Mouse (Mus musculus): ENCODE results near the gene Bicral.

- TF ChIP-seq CTCF (IDR thresholded peaks at IDR 0.05; ENCODE audit: borderline replicate concordance, insufficient read depth, low read depth, low read length), result no peak
- no peak for TF ChIP-seq POLR2A (IDR thresholded peaks at IDR 0.05; ENCODE audit: borderline replicate concordance, insufficient read depth, low read length)
These were observed 1.8 kb upstream of the Bicral start for GRCm38 (mm10) chr17:46860120-46860519.

Data from cerebellum, adult 2 months (tissue).